Mouse (Mus musculus) kidney, adult 11 months (tissue): Measurements from ENCODE around the gene Erbb2.
"Not testable (repeated sequence)": the region's sequence is repeated elsewhere in the genome, so short reads cannot be mapped to it uniquely, and the experiment has no call there.

Source experiments
- DNase-seq: peaks from one replicate; pipeline ENCODE4 v3.0.0; 2022

Erbb2 gene

DNA sequence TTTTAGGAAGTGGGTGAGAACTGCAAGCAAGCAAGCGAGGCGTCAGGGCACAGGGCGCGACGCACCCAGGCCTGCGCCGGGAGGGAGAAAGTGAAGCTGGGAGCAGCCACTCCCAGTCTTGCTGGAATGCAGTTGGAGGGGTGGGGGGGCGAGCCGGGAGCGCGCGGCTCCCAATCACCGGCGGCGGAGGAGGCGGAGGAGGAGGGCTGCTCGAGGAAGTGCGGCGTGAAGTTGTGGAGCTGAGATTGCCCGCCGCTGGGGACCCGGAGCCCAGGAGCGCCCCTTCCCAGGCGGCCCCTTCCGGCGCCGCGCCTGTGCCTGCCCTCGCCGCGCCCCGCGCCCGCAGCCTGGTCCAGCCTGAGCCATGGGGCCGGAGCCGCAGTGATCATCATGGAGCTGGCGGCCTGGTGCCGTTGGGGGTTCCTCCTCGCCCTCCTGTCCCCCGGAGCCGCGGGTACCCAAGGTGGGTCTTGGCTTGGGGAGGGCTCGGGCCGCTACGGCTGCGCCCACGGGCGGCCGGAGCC is at the start of gene Erbb2:
Erbb2 (plus strand) TSS at position 198 of the 524 bp plus-strand sequence.
- DNase-seq, result peak; percentile 82

DNA sequence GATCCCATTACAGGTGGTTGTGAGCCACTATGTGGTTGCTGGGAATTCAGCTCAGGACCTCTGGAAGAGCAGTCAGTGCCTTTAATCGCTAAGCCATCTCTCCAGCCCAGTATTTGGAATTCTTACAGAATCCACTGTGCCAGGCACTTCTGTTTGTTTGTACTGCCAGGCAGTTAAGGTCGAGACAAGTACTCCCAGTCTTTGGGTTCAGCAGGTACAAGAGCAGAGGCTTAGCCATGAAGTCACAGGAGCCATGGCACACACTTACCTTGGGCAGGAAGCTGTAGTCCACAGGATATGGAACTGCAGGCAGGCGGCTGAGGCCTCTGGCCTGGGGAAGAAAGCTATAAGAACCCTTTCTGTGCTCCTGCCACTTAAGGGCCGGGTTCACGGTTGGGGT is 48.5 kb upstream of the Erbb2 start:
- no peak for DNase-seq

GRCm38 (mm10) chr11:98364410-98364809 is 47.9 kb upstream of the Erbb2 start:
- no peak for DNase-seq

GRCm38 (mm10) chr11:98366290-98366689 is 46.0 kb upstream of the Erbb2 start:
- no peak for DNase-seq

GRCm38 (mm10) chr11:98367171-98367862 is 45.0 kb upstream of the Erbb2 start:
- DNase-seq, result no peak

DNA sequence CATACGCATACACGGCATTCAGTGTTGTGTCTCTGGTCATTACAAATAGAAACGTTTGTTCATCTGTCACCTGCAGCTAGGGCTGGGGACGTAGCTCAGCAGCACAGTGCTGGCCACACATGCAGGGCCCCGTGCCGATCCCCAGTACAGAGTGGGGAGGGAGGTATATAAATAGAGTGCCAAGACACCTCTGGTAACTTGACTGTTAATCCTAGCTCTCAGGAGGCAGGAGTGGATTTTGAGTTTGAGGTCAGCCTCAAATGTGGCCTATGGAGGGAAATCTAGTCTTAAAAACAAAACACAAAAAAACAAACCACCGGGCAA is 44.4 kb upstream of the Erbb2 start:
- no peak for DNase-seq

DNA sequence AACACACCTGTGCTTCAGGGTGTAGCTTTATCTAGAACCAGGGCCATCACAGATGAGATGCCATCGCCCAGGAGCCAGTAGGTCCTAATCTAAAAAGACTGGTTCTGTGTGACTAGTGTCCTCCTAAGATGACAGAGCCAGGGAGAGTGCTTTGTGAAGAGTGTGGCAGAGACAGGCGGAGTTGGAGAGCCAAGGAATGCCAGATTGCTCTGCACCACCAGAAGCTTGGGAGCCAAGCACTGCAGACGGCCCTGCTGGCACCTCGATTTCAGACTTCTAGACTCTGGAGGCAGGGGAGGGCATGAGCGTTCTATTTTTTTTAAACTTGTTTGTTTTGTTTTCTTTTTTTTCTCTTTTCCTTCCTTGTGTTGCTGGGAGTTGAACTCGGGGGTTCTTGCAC is 42.9 kb upstream of the Erbb2 start:
- no peak for DNase-seq

GRCm38 (mm10) chr11:98370588-98370987 is 41.7 kb upstream of the Erbb2 start:
- no peak for DNase-seq

- no peak for DNase-seq
These were observed 40.6 kb upstream of the Erbb2 start for GRCm38 (mm10) chr11:98371556-98372240.

GRCm38 (mm10) chr11:98372406-98372805 is 39.9 kb upstream of the Erbb2 start:
- no peak for DNase-seq

DNA sequence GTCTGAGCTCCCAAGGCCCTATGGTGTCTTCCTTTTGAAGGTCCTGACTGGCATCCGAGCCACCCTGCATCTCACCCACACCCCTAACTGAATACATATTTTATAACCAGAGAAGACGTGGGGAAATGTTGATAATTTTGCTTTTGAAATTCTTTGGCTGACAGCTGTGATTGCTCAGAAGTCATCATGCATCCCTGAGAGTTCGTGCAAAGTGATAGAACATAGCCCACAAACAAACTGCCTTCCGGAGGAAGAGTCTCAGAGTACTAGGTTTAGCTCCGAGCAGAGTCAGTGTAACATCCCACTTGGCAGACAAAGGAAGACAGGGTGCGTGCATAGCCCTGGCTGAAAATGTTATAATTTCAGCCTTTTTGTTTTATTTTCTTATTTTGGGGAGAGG is 39.0 kb upstream of the Erbb2 start:
- DNase-seq, result no peak

- no peak for DNase-seq
These were observed 38.0 kb upstream of the Erbb2 start for GRCm38 (mm10) chr11:98374266-98374665.

- DNase-seq, result no peak
These were observed 35.5 kb upstream of the Erbb2 start for GRCm38 (mm10) chr11:98376756-98377155.

DNA sequence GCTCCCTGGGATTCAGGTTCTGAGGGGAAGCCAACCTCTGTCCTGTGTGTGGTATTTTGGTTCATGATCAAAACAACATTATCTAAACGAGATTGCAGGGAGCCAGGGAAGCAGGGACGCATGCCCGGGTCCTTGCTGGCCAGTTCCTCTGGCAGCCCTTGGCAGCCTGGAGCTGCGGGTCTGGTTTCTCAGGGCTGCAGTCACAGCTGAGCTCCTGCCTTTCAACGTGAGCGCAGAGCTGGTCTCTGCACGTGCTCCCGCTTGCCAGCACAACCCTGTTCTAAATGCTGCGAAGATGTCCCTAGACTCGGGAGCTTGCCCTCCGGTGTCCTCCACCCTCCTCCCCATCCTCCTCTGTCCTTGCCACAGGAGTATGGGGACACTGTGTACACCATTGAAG is 34.5 kb upstream of the Erbb2 start:
- no peak for DNase-seq

DNA sequence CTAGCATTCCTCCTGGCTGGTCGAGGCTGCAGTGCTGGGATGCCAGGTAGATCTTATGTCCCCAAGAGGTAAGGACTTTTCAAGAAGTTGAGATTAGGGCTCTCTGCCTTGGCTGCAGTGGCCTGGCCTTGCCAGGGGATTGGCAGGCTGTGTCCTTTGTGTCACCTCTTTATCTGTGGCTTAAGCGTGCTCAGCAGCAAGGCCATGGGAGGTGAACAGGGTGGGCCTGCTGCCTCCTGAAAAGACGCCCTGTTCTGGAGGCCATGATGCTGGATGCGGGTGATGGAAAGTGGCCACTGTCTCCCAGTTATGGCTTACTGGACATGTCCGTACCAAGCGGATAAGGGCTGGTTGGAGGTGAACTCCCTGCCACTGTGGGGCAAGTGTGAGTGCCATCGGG is 32.9 kb upstream of the Erbb2 start:
- DNase-seq, result no peak

DNA sequence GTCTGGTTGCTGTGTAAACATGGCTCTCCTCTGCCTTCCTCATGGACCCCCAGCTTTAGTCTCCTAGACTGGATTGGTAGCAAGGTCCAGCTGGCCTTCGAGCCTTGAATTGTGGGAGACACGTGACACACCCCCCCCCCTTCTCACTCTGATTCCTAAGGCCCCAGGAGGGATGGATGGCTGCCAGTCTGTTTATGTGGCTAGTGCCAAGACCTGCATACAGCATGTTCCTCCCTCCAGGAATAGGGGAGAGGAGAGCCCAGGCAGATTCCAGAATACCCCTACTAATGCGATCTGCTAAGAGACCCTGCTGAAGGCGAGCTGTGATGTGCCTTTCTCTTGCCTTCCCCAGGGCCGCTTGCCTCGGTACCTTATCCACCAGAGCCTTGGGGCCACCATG is 32.2 kb upstream of the Erbb2 start:
- peak; percentile 58 for DNase-seq

DNA sequence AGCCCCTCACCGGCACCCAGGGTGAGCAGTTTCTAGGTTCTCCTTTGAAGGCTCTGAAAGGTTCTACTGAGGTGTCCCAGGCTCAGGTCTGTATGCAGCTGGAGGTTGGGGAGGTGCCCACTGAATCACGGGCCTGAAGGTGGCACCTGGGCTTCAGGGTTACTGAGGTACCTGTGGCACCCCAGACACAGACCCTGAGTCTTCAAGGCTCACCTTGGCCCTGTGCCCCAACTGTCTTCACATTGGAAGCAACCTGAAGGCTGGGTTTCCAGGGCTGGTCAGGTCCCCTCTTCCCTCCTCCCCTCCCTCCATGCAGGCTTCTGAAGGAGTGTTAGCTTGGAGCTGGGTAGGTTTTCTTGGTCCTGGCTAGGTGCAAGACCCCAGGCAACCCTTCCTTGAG is 30.6 kb upstream of the Erbb2 start:
- DNase-seq, result no peak

DNA sequence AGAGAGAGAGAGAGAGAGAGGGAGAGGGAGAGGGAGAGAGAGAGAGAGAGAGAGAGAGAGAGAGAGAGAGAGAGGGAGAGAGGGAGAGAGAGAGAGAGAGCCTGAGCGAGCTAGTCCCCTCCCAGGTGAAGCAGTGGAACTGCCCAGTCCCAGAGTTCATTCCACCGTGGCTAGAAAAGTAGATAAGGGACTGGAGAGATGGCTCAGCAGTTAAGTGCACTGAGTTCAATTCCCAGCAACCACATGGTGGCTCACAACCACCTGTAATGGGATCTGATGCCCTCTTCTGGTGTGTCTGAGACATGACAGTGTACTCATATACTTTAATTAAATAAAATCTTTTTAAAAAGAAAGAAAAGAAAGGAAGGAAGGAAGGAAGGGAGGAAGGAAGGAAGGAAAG is 29.9 kb upstream of the Erbb2 start:
- not testable (repeated sequence) for DNase-seq

DNA sequence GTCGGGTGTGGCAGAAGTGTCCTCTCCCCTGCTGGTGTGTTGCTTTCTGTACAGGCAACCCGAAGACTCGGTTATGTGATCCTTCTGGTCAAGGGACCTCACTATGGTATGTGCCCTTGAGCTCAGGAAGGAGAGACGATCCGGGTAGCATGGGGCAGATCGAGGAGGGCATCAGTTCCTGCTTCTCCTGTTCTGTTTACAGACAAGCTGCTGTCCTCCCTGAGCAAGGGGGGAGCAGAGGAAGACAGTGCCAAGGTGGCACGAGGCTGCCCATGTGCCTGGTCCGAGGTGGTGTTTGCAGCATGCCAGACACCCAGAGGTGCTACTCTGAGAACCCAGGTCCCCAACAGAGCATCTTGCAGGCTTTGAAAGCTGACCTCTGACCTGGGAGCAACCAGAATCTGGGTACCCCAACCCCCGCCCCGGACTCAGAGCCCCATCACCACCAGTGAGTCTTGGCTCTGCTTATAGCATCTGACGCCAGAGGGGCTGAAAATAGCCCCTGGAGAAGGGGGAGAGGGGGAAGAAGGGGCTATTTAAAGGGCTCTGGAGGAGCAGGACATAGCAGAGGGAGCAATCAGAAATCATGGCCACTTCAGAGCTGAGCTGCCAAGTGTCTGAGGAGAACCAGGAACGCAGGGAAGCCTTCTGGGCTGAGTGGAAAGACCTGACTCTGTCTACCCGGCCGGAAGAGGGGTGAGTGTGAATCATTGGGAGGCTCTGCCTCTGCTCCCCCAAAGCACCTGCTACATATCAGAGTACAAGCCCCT is 28.8 kb upstream of the Erbb2 start, which contains the start of gene Tcap:
Tcap (plus strand) TSS at position 551 of the 770 bp plus-strand sequence.
- no peak for DNase-seq

- no peak for DNase-seq
These were observed 28.1 kb upstream of the Erbb2 start for GRCm38 (mm10) chr11:98384216-98384615.

GRCm38 (mm10) chr11:98384721-98385637 is 27.3 kb upstream of the Erbb2 start:
- no peak for DNase-seq
